Mouse (Mus musculus) hindbrain, embryonic 12.5 days (tissue): ENCODE measurements around the gene Itgb5. TPM values are rescaled to one million over a fixed set of nuclear protein-coding genes. Genes with fewer than 3 reads are reported as not detected.

Source experiments
- ATAC-seq: fragments of 200-750 bp; cut with Nextera tagmentation; 2 replicates; pipeline ENCODE4 v1.8.0; 2017; ENCODE audit warnings: moderate TSS enrichment; ENCODE audit not compliant: low FRiP score
- H3K27ac ChIP-seq: fragments of 300-500 bp; sonication (generic); 2 replicates; pipeline ENCODE4 v1.5.1; 2016; ENCODE audit warnings: mild to moderate bottlenecking
- H3K27me3 ChIP-seq: fragments of 300-500 bp; sonication (generic); 2 replicates; pipeline ENCODE4 v1.6.1; 2016; ENCODE audit warnings: mild to moderate bottlenecking
- H3K36me3 ChIP-seq: fragments of 300-500 bp; sonication (generic); 2 replicates; pipeline ENCODE4 v1.6.1; 2016; ENCODE audit warnings: mild to moderate bottlenecking
- H3K4me1 ChIP-seq: fragments of 300-500 bp; sonication (generic); 2 replicates; pipeline ENCODE4 v1.6.1; 2016
- H3K4me2 ChIP-seq: fragments of 300-500 bp; sonication (generic); replicated peaks from 2 replicates; pipeline ENCODE4 v1.6.1; 2016; ENCODE audit warnings: mild to moderate bottlenecking
- H3K4me3 ChIP-seq: fragments of 300-500 bp; sonication (generic); 2 replicates; pipeline ENCODE4 v1.5.1; 2016; ENCODE audit warnings: mild to moderate bottlenecking
- H3K9ac ChIP-seq: fragments of 300-500 bp; sonication (generic); 2 replicates; pipeline ENCODE4 v1.6.1; 2016; ENCODE audit warnings: mild to moderate bottlenecking, moderate library complexity
- H3K9me3 ChIP-seq: fragments of 300-500 bp; sonication (generic); replicated peaks from 2 replicates; pipeline ENCODE4 v1.6.1; 2016; ENCODE audit warnings: mild to moderate bottlenecking
- WGBS: fragments of 180-500 bp; shearing (Covaris S2); methylation state at CpG from one replicate; pipeline ENCODE4 v1.1.7; 2016; 5-methylcytosine and 5-hydroxymethylcytosine counted together
- polyA plus RNA-seq: library from polyadenylated mRNA; unstranded; fragments of >200 nt; fragmentation: Nextera tagmentation; extraction: Ambion mirVana; gene quantifications from 2 replicates; pipeline ENCODE4 v1.2.1, GENCODE M21; 2016

Gene Itgb5
- polyA plus RNA-seq, 1 experiment from 2014 or later, result 48.9 TPM

DNA sequence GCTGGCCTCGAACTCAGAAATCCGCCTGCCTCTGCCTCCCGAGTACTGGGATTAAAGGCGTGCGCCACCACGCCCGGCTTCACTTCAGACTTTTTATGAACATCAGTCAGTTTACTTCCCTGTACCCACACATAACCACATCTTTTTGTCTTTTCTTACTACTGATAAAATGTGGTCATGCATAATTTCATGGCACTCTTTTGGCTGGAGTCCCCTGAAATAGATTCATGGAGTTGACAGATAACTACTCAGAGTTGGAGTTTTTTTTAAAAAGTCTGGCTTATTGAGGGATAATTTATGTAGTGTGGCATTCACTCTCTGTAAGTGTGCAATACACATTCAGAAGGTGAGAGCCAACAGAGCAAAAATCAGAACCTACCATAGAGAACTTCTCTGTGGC lies 67.3 kb downstream of the Itgb5 start:
- WGBS, result 94% methylated on average over 7 of the region's 7 CpGs
- Histone ChIP-seq H3K27ac (no peak overlapping the region), H3K4me3 (no peak overlapping the region), H3K4me2 (no peak overlapping the region), H3K36me3 (no peaks in the 10 kb centered on the region), H3K27me3 (no peaks in the 10 kb centered on the region), H3K9ac (no peak overlapping the region), H3K4me1 (peaks cover 10% of the 10 kb centered on the region), H3K9me3 (no peaks in the 10 kb centered on the region)
- ATAC-seq, result no peak

GRCm38 (mm10) chr16:33903664-33904441 lies 74.4 kb downstream of the Itgb5 start:
- no peak overlapping the region for H3K9ac ChIP-seq
- H3K27ac ChIP-seq, result peak overlapping the region; percentile 30
- H3K9me3 ChIP-seq, result no peaks in the 10 kb centered on the region
- no peak overlapping the region for H3K4me2 ChIP-seq
- no peaks in the 10 kb centered on the region for H3K36me3 ChIP-seq
- WGBS, result 63% methylated on average over 11 of the region's 11 CpGs
- H3K4me3 ChIP-seq, result no peak overlapping the region
- peaks cover 20% of the 10 kb centered on the region for H3K4me1 ChIP-seq
- H3K27me3 ChIP-seq, result no peaks in the 10 kb centered on the region
- no peak for ATAC-seq

DNA sequence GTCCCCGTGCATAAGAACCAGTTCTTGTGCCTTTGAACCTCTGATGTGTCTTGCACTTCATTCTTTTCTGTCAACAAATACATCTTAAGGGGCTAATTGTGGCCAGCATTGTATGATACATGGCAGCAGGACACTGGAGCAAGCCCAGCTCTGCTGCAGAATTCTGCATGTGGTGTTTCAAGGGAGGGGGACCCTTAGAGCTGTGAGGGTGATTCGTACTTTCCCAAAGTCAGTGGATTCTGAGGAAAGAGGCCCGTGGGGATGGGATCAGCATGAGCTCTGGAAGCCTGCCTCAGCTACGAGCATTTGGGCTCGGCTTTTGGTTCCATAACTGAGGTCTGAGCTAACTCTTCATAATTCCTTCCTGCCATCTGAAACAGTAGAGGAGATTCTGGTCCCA lies 75.1 kb downstream of the Itgb5 start:
- WGBS, result 62% methylated on average over 5 of the region's 5 CpGs
- no peak overlapping the region for H3K27ac ChIP-seq

GRCm38 (mm10) chr16:33908239-33908638 lies 78.8 kb downstream of the Itgb5 start:
- Histone ChIP-seq H3K27ac (no peak overlapping the region), H3K27me3 (no peaks in the 10 kb centered on the region), H3K9me3 (no peaks in the 10 kb centered on the region), H3K36me3 (no peaks in the 10 kb centered on the region), H3K9ac (no peak overlapping the region), H3K4me2 (no peak overlapping the region), H3K4me3 (no peak overlapping the region), H3K4me1 (peaks cover 20% of the 10 kb centered on the region)
- WGBS, result 38% methylated on average over 4 of the region's 4 CpGs
- ATAC-seq, result 0 out of 2 replicates have a peak, but pooled peaks have one; percentile 40

More for the DNA sequence above, 75.1 kb downstream of the Itgb5 start:
- Histone ChIP-seq H3K27me3 (no peaks in the 10 kb centered on the region), H3K9me3 (no peaks in the 10 kb centered on the region), H3K9ac (no peak overlapping the region), H3K4me1 (peaks cover 20% of the 10 kb centered on the region), H3K36me3 (no peaks in the 10 kb centered on the region), H3K4me3 (no peak overlapping the region), H3K4me2 (no peak overlapping the region)
- ATAC-seq, result no peak

GRCm38 (mm10) chr16:33914997-33915396 lies 85.5 kb downstream of the Itgb5 start:
- no peaks in the 10 kb centered on the region; the same call in 1 of the 2 replicates for H3K4me1 ChIP-seq
- 81% methylated on average over 4 of the region's 4 CpGs for WGBS
- ATAC-seq, result no peak
- H3K4me2 ChIP-seq, result no peak overlapping the region
- no peaks in the 10 kb centered on the region for H3K27me3 ChIP-seq
- H3K9me3 ChIP-seq, result no peaks in the 10 kb centered on the region
- H3K27ac ChIP-seq, result no peak overlapping the region
- H3K9ac ChIP-seq, result no peak overlapping the region
- no peaks in the 10 kb centered on the region for H3K36me3 ChIP-seq
- H3K4me3 ChIP-seq, result no peak overlapping the region

GRCm38 (mm10) chr16:33916473-33917251 lies 87.2 kb downstream of the Itgb5 start:
- Histone ChIP-seq H3K27me3 (no peaks in the 10 kb centered on the region), H3K4me2 (no peak overlapping the region), H3K36me3 (no peaks in the 10 kb centered on the region), H3K4me3 (no peak overlapping the region), H3K27ac (no peak overlapping the region), H3K4me1 (peaks cover 2% of the 10 kb centered on the region; the same call in 1 of the 2 replicates), H3K9me3 (no peaks in the 10 kb centered on the region), H3K9ac (no peak overlapping the region)
- no peak for ATAC-seq
- 79% methylated on average over 12 of the region's 12 CpGs for WGBS

GRCm38 (mm10) chr16:33917390-33917789 lies 87.9 kb downstream of the Itgb5 start:
- WGBS, result 74% methylated on average over 5 of the region's 5 CpGs
- no peak overlapping the region for H3K27ac ChIP-seq
- no peak for ATAC-seq
- no peaks in the 10 kb centered on the region for H3K27me3 ChIP-seq
- H3K9me3 ChIP-seq, result no peaks in the 10 kb centered on the region
- no peak overlapping the region for H3K4me2 ChIP-seq
- no peaks in the 10 kb centered on the region for H3K36me3 ChIP-seq
- H3K4me1 ChIP-seq, result peaks cover 8% of the 10 kb centered on the region
- H3K9ac ChIP-seq, result no peak overlapping the region
- no peak overlapping the region for H3K4me3 ChIP-seq

- H3K9me3 ChIP-seq, result no peaks in the 10 kb centered on the region
- H3K4me2 ChIP-seq, result no peak overlapping the region
- H3K27ac ChIP-seq, result no peak overlapping the region
- no peak overlapping the region for H3K9ac ChIP-seq
- H3K36me3 ChIP-seq, result no peaks in the 10 kb centered on the region
- H3K27me3 ChIP-seq, result no peaks in the 10 kb centered on the region
- no peak overlapping the region for H3K4me3 ChIP-seq
- H3K4me1 ChIP-seq, result peaks cover 9% of the 10 kb centered on the region
- no peak for ATAC-seq
- WGBS, result 89% methylated on average over 5 of the region's 5 CpGs
These were observed 88.5 kb downstream of the Itgb5 start for GRCm38 (mm10) chr16:33917926-33918325.

DNA sequence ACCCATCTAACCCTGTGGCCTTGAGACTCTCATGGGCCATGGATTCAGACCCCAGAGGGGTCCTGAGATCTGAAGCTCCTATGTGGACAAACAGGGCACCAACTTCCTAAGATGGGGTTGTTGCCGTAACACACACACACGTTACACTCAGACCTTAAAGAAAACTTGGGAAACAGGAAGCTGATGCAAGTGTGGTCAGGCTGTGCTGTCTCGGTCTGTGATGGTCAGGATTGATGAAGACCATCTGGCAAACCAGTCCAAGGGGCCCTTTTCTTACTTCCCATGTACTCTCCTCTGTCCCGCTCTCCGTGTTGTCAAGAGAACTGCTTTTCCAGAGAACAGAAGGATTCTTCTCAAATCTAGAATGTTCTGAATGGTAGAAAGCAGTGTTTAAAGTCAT lies 92.0 kb downstream of the Itgb5 start:
- Histone ChIP-seq H3K27me3 (no peaks in the 10 kb centered on the region), H3K4me1 (peaks cover 9% of the 10 kb centered on the region), H3K4me2 (no peak overlapping the region), H3K9ac (no peak overlapping the region), H3K9me3 (no peaks in the 10 kb centered on the region), H3K4me3 (no peak overlapping the region), H3K27ac (no peak overlapping the region), H3K36me3 (no peaks in the 10 kb centered on the region)
- WGBS, result 71% methylated on average over 5 of the region's 5 CpGs
- ATAC-seq, result no peak

DNA sequence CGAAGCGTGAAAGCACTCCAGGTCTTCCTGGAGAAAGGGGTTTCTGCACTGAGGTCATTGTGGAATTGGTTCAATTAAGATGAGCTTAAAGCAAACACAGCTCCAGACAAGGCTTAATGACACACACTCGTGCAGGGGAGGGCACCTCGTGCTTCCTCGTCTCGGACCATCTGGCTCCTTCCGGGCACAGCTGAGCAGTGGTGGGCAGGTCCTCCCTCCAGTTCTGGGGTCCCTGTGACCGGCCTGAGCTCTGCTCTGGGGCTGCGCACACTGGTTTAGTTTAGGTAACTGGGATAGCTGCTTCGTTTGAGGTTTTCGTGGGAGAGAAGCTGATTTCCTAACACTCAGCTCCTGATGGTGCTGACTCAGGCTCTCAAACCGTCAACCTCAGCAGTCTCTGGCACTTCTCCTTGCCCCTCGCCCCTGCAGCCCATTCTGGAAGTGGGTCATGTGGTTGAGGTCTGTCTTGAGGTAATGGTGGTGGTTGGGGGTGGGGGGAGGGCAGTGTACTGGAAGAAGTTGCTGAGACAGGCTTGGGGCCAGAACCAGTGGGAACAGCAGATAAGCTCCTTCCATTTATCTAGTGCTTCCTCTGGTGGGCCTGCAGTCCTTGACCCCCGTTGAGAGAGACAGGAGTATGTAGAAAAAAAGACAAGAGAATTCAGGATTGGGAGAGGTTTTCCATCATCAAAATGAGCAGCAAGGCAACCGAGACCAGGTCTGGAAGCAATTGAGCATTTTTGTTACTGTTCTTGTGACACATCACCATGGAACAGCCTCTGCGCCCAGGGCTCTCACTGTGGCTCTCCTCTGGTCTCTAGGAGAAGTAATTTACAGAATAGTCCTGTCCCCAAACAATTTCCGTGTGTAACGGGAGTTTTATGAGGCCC lies 92.9 kb downstream of the Itgb5 start:
- WGBS, result 56% methylated on average over 18 of the region's 18 CpGs
- Histone ChIP-seq H3K4me3 (no peak overlapping the region), H3K27me3 (no peaks in the 10 kb centered on the region), H3K4me2 (no peak overlapping the region), H3K9me3 (no peaks in the 10 kb centered on the region), H3K27ac (0 out of 2 replicates have a peak overlapping the region, but pooled peaks have one; percentile 7), H3K9ac (no peak overlapping the region), H3K4me1 (peaks cover 9% of the 10 kb centered on the region), H3K36me3 (no peaks in the 10 kb centered on the region)
- no peak for ATAC-seq

DNA sequence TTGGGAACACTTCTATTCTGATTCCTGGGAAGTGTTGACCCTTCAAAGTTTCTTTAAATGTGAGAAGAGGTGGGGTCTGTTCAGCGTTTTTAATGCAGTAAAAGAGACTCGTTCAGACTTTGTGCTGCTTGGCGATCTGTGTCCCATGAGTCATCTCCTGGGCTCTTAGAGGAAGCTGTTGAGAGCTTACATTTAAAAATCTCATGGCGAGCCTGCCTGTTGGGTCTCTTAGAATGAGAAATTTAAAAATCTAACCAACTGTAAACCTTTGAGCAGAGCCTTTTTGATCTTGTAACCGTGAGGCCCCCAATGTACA lies 93.5 kb downstream of the Itgb5 start:
- peaks cover 9% of the 10 kb centered on the region for H3K4me1 ChIP-seq
- ATAC-seq, result no peak
- no peak overlapping the region for H3K4me2 ChIP-seq
- no peak overlapping the region for H3K27ac ChIP-seq
- no peak overlapping the region for H3K9ac ChIP-seq
- no peak overlapping the region for H3K4me3 ChIP-seq
- H3K9me3 ChIP-seq, result no peaks in the 10 kb centered on the region
- no peaks in the 10 kb centered on the region for H3K27me3 ChIP-seq
- H3K36me3 ChIP-seq, result no peaks in the 10 kb centered on the region
- WGBS, result 80% methylated on average over 5 of the region's 5 CpGs

DNA sequence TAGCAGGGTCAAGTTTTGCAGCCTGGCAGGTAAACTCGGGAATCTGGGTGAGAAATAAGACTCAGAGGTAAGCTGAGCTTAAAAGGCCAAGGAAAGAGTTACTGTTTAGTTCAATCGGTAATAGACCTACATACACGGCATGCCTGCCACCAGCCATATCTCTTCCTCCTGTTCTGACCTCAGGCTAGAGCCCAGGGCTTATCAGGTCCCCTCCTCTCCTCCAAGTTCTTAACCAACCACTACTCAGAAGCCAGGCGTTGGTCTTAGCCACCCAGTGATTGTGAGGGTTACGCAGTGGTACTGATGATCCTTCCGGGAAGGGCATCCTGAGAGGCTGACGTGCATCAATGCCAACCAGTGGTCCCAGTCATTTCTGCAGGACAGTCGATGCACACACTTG lies 94.3 kb downstream of the Itgb5 start:
- H3K27ac ChIP-seq, result no peak overlapping the region
- no peaks in the 10 kb centered on the region for H3K36me3 ChIP-seq
- H3K4me3 ChIP-seq, result no peak overlapping the region
- H3K4me2 ChIP-seq, result no peak overlapping the region
- H3K4me1 ChIP-seq, result peaks cover 11% of the 10 kb centered on the region
- H3K9me3 ChIP-seq, result no peaks in the 10 kb centered on the region
- ATAC-seq, result no peak
- H3K9ac ChIP-seq, result no peak overlapping the region
- 89% methylated on average over 8 of the region's 8 CpGs for WGBS
- no peaks in the 10 kb centered on the region for H3K27me3 ChIP-seq
